ENCODE assay signal across 14 mouse cellular contexts in genomic region chr2:167570815-167571214, GRCm38 (mm10). TPM values are rescaled to one million over a fixed set of nuclear protein-coding genes. Genes with fewer than 3 reads are reported as not detected.
DNase-seq lines count a peak whose midpoint lies in the region; ATAC-seq and TF ChIP-seq lines count a peak whose summit lies in the region.
"Had no signal": no experiment of that assay in that cellular context is flagged by ENCODE, and none has a peak within 500 bp of the region (broad histone marks: within the 10 kb centered on the region; RNA-seq: fewer than 3 reads in every experiment).

No protein-coding gene starts in this region.

- H3K27me3 ChIP-seq in heart, embryonic 10.5 days (ENCODE audit: insufficient read depth, poor library complexity, severe bottlenecking) = no peaks in the 10 kb centered on the region
- H3K27me3 ChIP-seq in liver, adult 2 months (ENCODE audit: control insufficient read depth, insufficient read depth, low read length) = no peaks in the 10 kb centered on the region
- no peaks in the 10 kb centered on the region for H3K27me3 ChIP-seq in liver, postnatal 0 days (ENCODE audit: insufficient read depth, low read length)
- H3K27me3 ChIP-seq in embryonic facial prominence, embryonic 12.5 days = no peaks in the 10 kb centered on the region
- H3K27me3 ChIP-seq in limb, embryonic 14.5 days (ENCODE audit: control insufficient read depth, insufficient read depth, low read length) = no peaks in the 10 kb centered on the region
- H3K27me3 ChIP-seq: hindbrain, embryonic 12.5 days had no signal

- H3K9ac ChIP-seq in liver, adult 2 months (ENCODE audit: low read depth, low read length) = peak overlapping the region; percentile 4; the same call in 1 of the 2 replicates
- H3K9ac ChIP-seq in liver, postnatal 0 days (replicated peaks) = no peak overlapping the region
- H3K9ac ChIP-seq in embryonic facial prominence, embryonic 12.5 days = no peak overlapping the region
- H3K9ac ChIP-seq in limb, embryonic 14.5 days (ENCODE audit: low read depth, low read length, severe bottlenecking) = no peak overlapping the region
- H3K9ac ChIP-seq: hindbrain, embryonic 12.5 days had no signal

- H3K27ac ChIP-seq in heart, embryonic 10.5 days = peak overlapping the region; percentile 19
- peak overlapping the region; percentile 46 for H3K27ac ChIP-seq in liver, adult 2 months (replicated peaks; ENCODE audit: insufficient read depth, low read depth, low read length)
- H3K27ac ChIP-seq in liver, postnatal 0 days (ENCODE audit: low read depth) = no peak overlapping the region; the same call in 1 of the 2 replicates
- 0 out of 2 replicates have a peak overlapping the region, but pooled peaks have one; percentile 69 for H3K27ac ChIP-seq in embryonic facial prominence, embryonic 12.5 days
- peak overlapping the region; percentile 80 for H3K27ac ChIP-seq in limb, embryonic 14.5 days (replicated peaks; ENCODE audit: low read depth, low read length)
- H3K27ac ChIP-seq: macrophage had no signal

- no peaks in the 10 kb centered on the region for H3K9me3 ChIP-seq in heart, embryonic 10.5 days
- no peaks in the 10 kb centered on the region for H3K9me3 ChIP-seq in liver, postnatal 0 days (ENCODE audit: low read length)
- H3K9me3 ChIP-seq in embryonic facial prominence, embryonic 12.5 days = no peaks in the 10 kb centered on the region
- H3K9me3 ChIP-seq in limb, embryonic 14.5 days (ENCODE audit: control insufficient read depth, low read length) = no peaks in the 10 kb centered on the region
- H3K9me3 ChIP-seq: G1E; hindbrain, embryonic 12.5 days had no signal

- intact Hi-C loops in heart, postnatal 25 days (cut with DNase I) = loop anchor here (2.0 kb wide), 1 partner anchor 16 kb away; no protein-coding TSS in a partner anchor

- TF ChIP-seq CTCF in liver, adult 2 months (IDR thresholded peaks at IDR 0.05; ENCODE audit: low read depth, low read length) = no peak
- TF ChIP-seq CTCF in liver, postnatal 0 days (IDR thresholded peaks at IDR 0.05; ENCODE audit: low read depth) = no peak

- no peaks in the 10 kb centered on the region for H3K36me3 ChIP-seq in heart, embryonic 10.5 days
- no peaks in the 10 kb centered on the region for H3K36me3 ChIP-seq in liver, adult 2 months (ENCODE audit: control insufficient read depth, insufficient read depth, low read length)
- H3K36me3 ChIP-seq in liver, postnatal 0 days (replicated peaks; ENCODE audit: insufficient read depth, low read length) = no peaks in the 10 kb centered on the region
- H3K36me3 ChIP-seq in embryonic facial prominence, embryonic 12.5 days = no peaks in the 10 kb centered on the region
- H3K36me3 ChIP-seq in limb, embryonic 14.5 days (ENCODE audit: control insufficient read depth, insufficient read depth, low read length) = no peaks in the 10 kb centered on the region
- H3K36me3 ChIP-seq: G1E; hindbrain, embryonic 12.5 days had no signal

- no peak overlapping the region for H3K4me2 ChIP-seq in liver, postnatal 0 days (ENCODE audit: low read depth, low read length)
- no peak overlapping the region for H3K4me2 ChIP-seq in embryonic facial prominence, embryonic 12.5 days (replicated peaks)
- H3K4me2 ChIP-seq in limb, embryonic 14.5 days (replicated peaks; ENCODE audit: low read depth, low read length, severe bottlenecking) = no peak overlapping the region
- H3K4me2 ChIP-seq: hindbrain, embryonic 12.5 days had no signal

- peaks cover 32% of the 10 kb centered on the region for H3K4me1 ChIP-seq in heart, embryonic 10.5 days
- peaks cover 20% of the 10 kb centered on the region for H3K4me1 ChIP-seq in liver, adult 2 months (ENCODE audit: control insufficient read depth, insufficient read depth, low read length)
- H3K4me1 ChIP-seq in liver, postnatal 0 days (ENCODE audit: insufficient read depth) = peaks cover 3% of the 10 kb centered on the region; the same call in 1 of the 2 replicates
- H3K4me1 ChIP-seq in embryonic facial prominence, embryonic 12.5 days = peaks cover 16% of the 10 kb centered on the region; the same call in 1 of the 2 replicates
- peaks cover 24% of the 10 kb centered on the region; the same call in 1 of the 2 replicates for H3K4me1 ChIP-seq in limb, embryonic 14.5 days (ENCODE audit: control insufficient read depth, insufficient read depth, low read length)

- 82% methylated on average over 6 of the region's 6 CpGs for WGBS in heart, embryonic 10.5 days
- 41% methylated on average over 6 of the region's 6 CpGs for WGBS in liver, adult 2 months
- 69% methylated on average over 6 of the region's 6 CpGs for WGBS in liver, postnatal 0 days (ENCODE audit: insufficient replicate concordance)
- WGBS in embryonic facial prominence, embryonic 12.5 days = 90% methylated on average over 6 of the region's 6 CpGs
- WGBS in limb, embryonic 14.5 days = 89% methylated on average over 6 of the region's 6 CpGs

- H3K4me3 ChIP-seq in heart, embryonic 10.5 days = no peak overlapping the region
- no peak overlapping the region for H3K4me3 ChIP-seq in liver, adult 2 months (ENCODE audit: insufficient read depth, low read depth, low read length)
- H3K4me3 ChIP-seq in liver, postnatal 0 days (ENCODE audit: low read depth, low read length) = no peak overlapping the region
- no peak overlapping the region for H3K4me3 ChIP-seq in embryonic facial prominence, embryonic 12.5 days
- H3K4me3 ChIP-seq in limb, embryonic 14.5 days (replicated peaks; ENCODE audit: low read length) = no peak overlapping the region
- H3K4me3 ChIP-seq: hindbrain, embryonic 12.5 days had no signal

- no peak for TF ChIP-seq POLR2A in liver, adult 2 months (IDR thresholded peaks at IDR 0.05; ENCODE audit: extremely low read depth, insufficient read depth, low read length)
- no peak for TF ChIP-seq POLR2A in limb, embryonic 14.5 days (IDR thresholded peaks at IDR 0.05; ENCODE audit: borderline replicate concordance, extremely low read depth, insufficient read depth, insufficient read length)

- no peak for ATAC-seq in liver, postnatal 0 days
- no peak for ATAC-seq in embryonic facial prominence, embryonic 12.5 days (ENCODE audit: insufficient number of reproducible peaks, insufficient read depth, low FRiP score, low TSS enrichment)
- no peak for ATAC-seq in limb, embryonic 14.5 days (ENCODE audit: low FRiP score, low read depth)
- ATAC-seq: forebrain, embryonic 16.5 days had no signal

- no peak for TF ChIP-seq EP300 in liver, postnatal 0 days (IDR thresholded peaks at IDR 0.05; ENCODE audit: low read depth)

- no peak for DNase-seq in heart, embryonic 10.5 days (ENCODE audit: low spot score)
- DNase-seq in heart, postnatal 25 days (ENCODE audit: low spot score) = no peak
- no peak for DNase-seq in liver, adult 2 months (ENCODE audit: extremely low read depth, low read depth, low spot score)
- DNase-seq in liver, postnatal 0 days = no peak
- DNase-seq in limb, embryonic 14.5 days (ENCODE audit: low spot score) = no peak
- DNase-seq in urinary bladder, postnatal 10 days (ENCODE audit: low spot score) = no peak
- no peak for DNase-seq in thymus, postnatal 0 days (ENCODE audit: low spot score)
- DNase-seq: liver; midbrain, embryonic 14.5 days had no signal

- 0 out of 2 replicates have a peak, but pooled peaks cover under 1% of the 10 kb centered on the region for H3K79me2 ChIP-seq in liver, adult 2 months (ENCODE audit: control insufficient read depth, insufficient read depth, low read length)

RNA-seq across cellular contexts. Expression of gene Snai1, which starts 32.8 kb away (rescaled TPM):
- 21.8 and 42.2 TPM in 2 replicates for polyA plus RNA-seq in heart, embryonic 10.5 days (2016; fragmentation: Nextera tagmentation; extraction: Ambion mirVana)
- total RNA-seq in heart, postnatal 25 days (2021) = 1 to 10 TPM; 2.0 to 2.8 TPM
- 0.13 and 0.18 TPM in 2 replicates for total RNA-seq in liver, adult 2 months (2014; rRNA removed)
- polyA plus RNA-seq in liver, adult 2 months (2012; rRNA removed) = 2.2 and 2.7 TPM in 2 replicates
- 1.6 and 2.3 TPM in 2 replicates for polyA plus RNA-seq in liver, postnatal 0 days (2015; fragmentation: Nextera tagmentation; extraction: Ambion mirVana)
- polyA plus RNA-seq in embryonic facial prominence, embryonic 12.5 days (2016; fragmentation: Nextera tagmentation; extraction: Ambion mirVana) = 76.3 and 83.4 TPM in 2 replicates
- polyA plus RNA-seq in limb, embryonic 14.5 days (2012; rRNA removed) = 123 and 187 TPM in 2 replicates
- polyA plus RNA-seq in limb, embryonic 14.5 days (2014; fragmentation: Nextera tagmentation; extraction: Ambion mirVana) = 67.9 and 69.1 TPM in 2 replicates
- 2.6 and 3.6 TPM in 2 replicates for polyA plus RNA-seq in thymus, postnatal 0 days (2015; fragmentation: Nextera tagmentation; extraction: Ambion mirVana)
- total RNA-seq: G1E had no signal
- polyA plus RNA-seq: G1E, macrophage had no signal
